Mouse (Mus musculus): Measurements from ENCODE around the gene Wdr83. TPM values are rescaled to one million over a fixed set of nuclear protein-coding genes. Genes with fewer than 3 reads are reported as not detected.

Gene Wdr83
- polyA plus RNA-seq, 1 experiment from 2014 or later: 46.4 TPM

GRCm38 (mm10) chr8:85062603-85063002, 18.5 kb downstream of the Wdr83 start:
- ATAC-seq (ENCODE audit: insufficient number of reproducible peaks, insufficient read depth, low FRiP score, low read depth): no peak
- Histone ChIP-seq H3K4me2 (replicated peaks; ENCODE audit: low read depth, low read length) (no peak overlapping the region), H3K36me3 (ENCODE audit: control insufficient read depth, insufficient read depth, low read length) (peaks cover 9% of the 10 kb centered on the region), H3K9ac (replicated peaks; ENCODE audit: low read depth, low read length) (no peak overlapping the region), H3K4me3 (ENCODE audit: low read depth, low read length) (no peak overlapping the region), H3K4me1 (ENCODE audit: control insufficient read depth, insufficient read depth, low read length) (no peaks in the 10 kb centered on the region), H3K9me3 (ENCODE audit: control insufficient read depth, low read depth, low read length) (no peaks in the 10 kb centered on the region), H3K27me3 (ENCODE audit: control insufficient read depth, insufficient read depth, low read length) (no peaks in the 10 kb centered on the region), H3K27ac (ENCODE audit: low read length) (no peak overlapping the region)
- WGBS: 94% methylated on average over 4 of the region's 4 CpGs

- H3K4me3 ChIP-seq (ENCODE audit: low read depth, low read length): peak within 1 kb of the TSS; percentile 82
- H3K36me3 ChIP-seq (ENCODE audit: control insufficient read depth, insufficient read depth, low read length): peaks cover 19% of the 10 kb centered on the region
- H3K27me3 ChIP-seq (ENCODE audit: control insufficient read depth, insufficient read depth, low read length): no peaks in the 10 kb centered on the region
- H3K9me3 ChIP-seq (ENCODE audit: control insufficient read depth, low read depth, low read length): no peaks in the 10 kb centered on the region
- WGBS: under 1% methylated on average over 52 of the region's 53 CpGs
- peak; percentile 88 for ATAC-seq (ENCODE audit: insufficient number of reproducible peaks, insufficient read depth, low FRiP score, low read depth)
- H3K4me1 ChIP-seq (ENCODE audit: control insufficient read depth, insufficient read depth, low read length): no peaks in the 10 kb centered on the region
- H3K4me2 ChIP-seq (replicated peaks; ENCODE audit: low read depth, low read length): peak within 1 kb of the TSS; percentile 92
- H3K27ac ChIP-seq (ENCODE audit: low read length): no peak within 1 kb of the TSS
- peak within 1 kb of the TSS; percentile 60; the same call in 1 of the 2 replicates for H3K9ac ChIP-seq (replicated peaks; ENCODE audit: low read depth, low read length)
Measured at GRCm38 (mm10) chr8:85059879-85060616, 21.1 kb downstream of the Wdr83 start, which contains the start of gene Fbxw9. Fbxw9 (plus strand) TSS chr8:85060055.

- no peak overlapping the region for H3K9ac ChIP-seq (replicated peaks; ENCODE audit: low read depth, low read length)
- peaks cover 46% of the 10 kb centered on the region for H3K36me3 ChIP-seq (ENCODE audit: control insufficient read depth, insufficient read depth, low read length)
- no peaks in the 10 kb centered on the region for H3K27me3 ChIP-seq (ENCODE audit: control insufficient read depth, insufficient read depth, low read length)
- no peaks in the 10 kb centered on the region for H3K4me1 ChIP-seq (ENCODE audit: control insufficient read depth, insufficient read depth, low read length)
- no peak overlapping the region for H3K27ac ChIP-seq (ENCODE audit: low read length)
- H3K9me3 ChIP-seq (ENCODE audit: control insufficient read depth, low read depth, low read length): no peaks in the 10 kb centered on the region
- H3K4me3 ChIP-seq (ENCODE audit: low read depth, low read length): no peak overlapping the region
- no peak overlapping the region for H3K4me2 ChIP-seq (replicated peaks; ENCODE audit: low read depth, low read length)
- no peak for ATAC-seq (ENCODE audit: insufficient number of reproducible peaks, insufficient read depth, low FRiP score, low read depth)
- 86% methylated on average over 7 of the region's 7 CpGs for WGBS
Measured at GRCm38 (mm10) chr8:85057367-85057766, 23.7 kb downstream of the Wdr83 start.

GRCm38 (mm10) chr8:85043619-85044018, 37.5 kb downstream of the Wdr83 start:
- H3K27ac ChIP-seq (ENCODE audit: low read length): no peak overlapping the region
- no peak for ATAC-seq (ENCODE audit: insufficient number of reproducible peaks, insufficient read depth, low FRiP score, low read depth)
- H3K9ac ChIP-seq (replicated peaks; ENCODE audit: low read depth, low read length): no peak overlapping the region
- H3K4me2 ChIP-seq (replicated peaks; ENCODE audit: low read depth, low read length): no peak overlapping the region
- no peak overlapping the region for H3K4me3 ChIP-seq (ENCODE audit: low read depth, low read length)
- no peaks in the 10 kb centered on the region for H3K27me3 ChIP-seq (ENCODE audit: control insufficient read depth, insufficient read depth, low read length)
- 92% methylated on average over 6 of the region's 6 CpGs for WGBS
- H3K36me3 ChIP-seq (ENCODE audit: control insufficient read depth, insufficient read depth, low read length): peaks cover 71% of the 10 kb centered on the region
- peaks cover 5% of the 10 kb centered on the region; the same call in 1 of the 2 replicates for H3K4me1 ChIP-seq (ENCODE audit: control insufficient read depth, insufficient read depth, low read length)
- H3K9me3 ChIP-seq (ENCODE audit: control insufficient read depth, low read depth, low read length): no peaks in the 10 kb centered on the region

- Histone ChIP-seq H3K4me1 (ENCODE audit: control insufficient read depth, insufficient read depth, low read length) (peaks cover 17% of the 10 kb centered on the region), H3K4me3 (ENCODE audit: low read depth, low read length) (peak overlapping the region; percentile 84), H3K27me3 (ENCODE audit: control insufficient read depth, insufficient read depth, low read length) (no peaks in the 10 kb centered on the region), H3K4me2 (replicated peaks; ENCODE audit: low read depth, low read length) (peak overlapping the region; percentile 86), H3K36me3 (ENCODE audit: control insufficient read depth, insufficient read depth, low read length) (peaks cover 27% of the 10 kb centered on the region), H3K9ac (replicated peaks; ENCODE audit: low read depth, low read length) (peak overlapping the region; percentile 87), H3K9me3 (ENCODE audit: control insufficient read depth, low read depth, low read length) (no peaks in the 10 kb centered on the region), H3K27ac (ENCODE audit: low read length) (peak overlapping the region; percentile 99)
- no peak; the same call in 1 of the 2 replicates for ATAC-seq (ENCODE audit: insufficient number of reproducible peaks, insufficient read depth, low FRiP score, low read depth)
- WGBS: under 1% methylated on average over 54 of the region's 57 CpGs
Measured at GRCm38 (mm10) chr8:85037681-85038531, 43.2 kb downstream of the Wdr83 start.

- Histone ChIP-seq H3K4me1 (ENCODE audit: control insufficient read depth, insufficient read depth, low read length) (peaks cover 17% of the 10 kb centered on the region), H3K4me2 (replicated peaks; ENCODE audit: low read depth, low read length) (peak overlapping the region; percentile 86), H3K27ac (ENCODE audit: low read length) (peak overlapping the region; percentile 99), H3K27me3 (ENCODE audit: control insufficient read depth, insufficient read depth, low read length) (no peaks in the 10 kb centered on the region), H3K9ac (replicated peaks; ENCODE audit: low read depth, low read length) (peak overlapping the region; percentile 87), H3K9me3 (ENCODE audit: control insufficient read depth, low read depth, low read length) (no peaks in the 10 kb centered on the region), H3K4me3 (ENCODE audit: low read depth, low read length) (peak overlapping the region; percentile 84), H3K36me3 (ENCODE audit: control insufficient read depth, insufficient read depth, low read length) (peaks cover 31% of the 10 kb centered on the region)
- peak; percentile 56 for ATAC-seq (ENCODE audit: insufficient number of reproducible peaks, insufficient read depth, low FRiP score, low read depth)
- WGBS: under 1% methylated on average over 14 of the region's 14 CpGs
Measured at GRCm38 (mm10) chr8:85037366-85037680, 43.8 kb downstream of the Wdr83 start.

GRCm38 (mm10) chr8:85036718-85037365, 44.3 kb downstream of the Wdr83 start, which contains the start of gene Tnpo2:
Tnpo2 (plus strand) TSS chr8:85036915.
- ATAC-seq (ENCODE audit: insufficient number of reproducible peaks, insufficient read depth, low FRiP score, low read depth): peak; percentile 92
- Histone ChIP-seq H3K9me3 (ENCODE audit: control insufficient read depth, low read depth, low read length) (no peaks in the 10 kb centered on the region), H3K4me1 (ENCODE audit: control insufficient read depth, insufficient read depth, low read length) (peaks cover 17% of the 10 kb centered on the region), H3K9ac (replicated peaks; ENCODE audit: low read depth, low read length) (peak within 1 kb of the TSS; percentile 87), H3K36me3 (ENCODE audit: control insufficient read depth, insufficient read depth, low read length) (peaks cover 36% of the 10 kb centered on the region), H3K27ac (ENCODE audit: low read length) (peak within 1 kb of the TSS; percentile 99), H3K27me3 (ENCODE audit: control insufficient read depth, insufficient read depth, low read length) (no peaks in the 10 kb centered on the region), H3K4me2 (replicated peaks; ENCODE audit: low read depth, low read length) (peak within 1 kb of the TSS; percentile 96), H3K4me3 (ENCODE audit: low read depth, low read length) (peak within 1 kb of the TSS; percentile 84)
- under 1% methylated on average over 59 of the region's 59 CpGs for WGBS

- H3K9me3 ChIP-seq (ENCODE audit: control insufficient read depth, low read depth, low read length): no peaks in the 10 kb centered on the region
- H3K4me1 ChIP-seq (ENCODE audit: control insufficient read depth, insufficient read depth, low read length): peaks cover 17% of the 10 kb centered on the region
- peak overlapping the region; percentile 84 for H3K4me3 ChIP-seq (ENCODE audit: low read depth, low read length)
- H3K9ac ChIP-seq (replicated peaks; ENCODE audit: low read depth, low read length): peak overlapping the region; percentile 60
- H3K4me2 ChIP-seq (replicated peaks; ENCODE audit: low read depth, low read length): peak overlapping the region; percentile 96
- under 1% methylated on average over 9 of the region's 9 CpGs for WGBS
- peak overlapping the region; percentile 99 for H3K27ac ChIP-seq (ENCODE audit: low read length)
- H3K36me3 ChIP-seq (ENCODE audit: control insufficient read depth, insufficient read depth, low read length): peaks cover 40% of the 10 kb centered on the region
- no peaks in the 10 kb centered on the region for H3K27me3 ChIP-seq (ENCODE audit: control insufficient read depth, insufficient read depth, low read length)
- peak; percentile 21; the same call in 1 of the 2 replicates for ATAC-seq (ENCODE audit: insufficient number of reproducible peaks, insufficient read depth, low FRiP score, low read depth)
Measured at GRCm38 (mm10) chr8:85036381-85036717, 44.8 kb downstream of the Wdr83 start.
